Mouse (Mus musculus) c-Kit-negative CD71-positive TER-119-positive erythroid progenitor cells, embryonic 14.5 days (primary cell): ENCODE measurements around the gene Wdr46.
"Not testable (repeated sequence)": the region's sequence is repeated elsewhere in the genome, so short reads cannot be mapped to it uniquely, and the experiment has no call there.

Source experiments
- DNase-seq: peaks from one replicate; pipeline ENCODE4 v3.0.0-alpha.2; 2013; ENCODE audit warnings: low read depth, low spot score

Gene Wdr46

DNA sequence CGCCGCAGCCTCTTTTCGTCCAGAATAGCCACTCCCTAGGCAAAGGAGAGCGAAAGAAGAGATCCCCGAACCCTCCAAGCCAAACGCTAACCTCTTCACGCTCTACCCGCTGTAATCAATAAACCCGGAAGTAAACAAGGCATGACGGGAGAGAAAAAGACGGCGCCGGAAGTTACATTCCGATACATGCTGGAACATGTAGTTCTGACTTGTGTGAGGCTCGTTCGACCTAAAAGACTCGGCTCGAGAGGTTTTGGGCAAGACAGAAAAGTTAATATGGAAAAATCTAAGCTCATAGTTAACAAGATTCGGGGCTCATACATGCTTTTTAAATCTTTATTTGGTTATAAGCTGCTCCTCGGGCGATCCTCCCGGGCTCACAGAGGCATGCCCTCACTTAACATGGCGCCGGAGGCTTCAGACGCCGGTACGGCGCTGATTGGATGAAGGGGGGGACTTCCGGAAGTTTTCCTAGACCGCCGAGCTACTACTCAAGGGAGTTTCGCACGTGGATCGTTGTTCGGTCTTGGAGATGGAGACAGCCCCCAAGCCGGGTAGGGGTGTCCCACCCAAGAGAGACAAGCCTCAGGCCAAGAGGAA, at the start of gene Wdr46, which contains the start of gene Pfdn6:
Gene Wdr46 (plus strand): TSS at position 455 of the 600 bp plus-strand sequence.
Gene Pfdn6 (minus strand): TSS at position 138 of the 600 bp plus-strand sequence.
- DNase-seq = peak; percentile 85

DNA sequence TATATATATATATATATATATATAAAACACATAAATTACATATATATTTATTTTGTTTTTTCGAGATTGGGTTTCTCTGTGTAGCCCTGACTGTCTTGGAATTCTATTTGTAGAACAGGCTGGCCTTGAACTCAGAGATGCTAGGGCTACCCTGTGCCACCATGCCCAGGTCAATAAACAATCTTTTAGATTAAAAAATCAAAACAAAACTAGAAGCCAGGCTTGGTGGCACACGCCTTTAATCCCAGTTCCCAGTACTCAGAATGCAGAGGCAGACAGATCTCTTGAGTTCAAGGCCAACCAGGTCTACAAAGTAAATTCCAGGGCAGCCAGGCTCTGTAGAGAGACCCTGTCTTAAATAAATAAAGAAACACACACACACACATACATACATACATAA, 49.1 kb upstream of the Wdr46 start:
- DNase-seq = no peak

DNA sequence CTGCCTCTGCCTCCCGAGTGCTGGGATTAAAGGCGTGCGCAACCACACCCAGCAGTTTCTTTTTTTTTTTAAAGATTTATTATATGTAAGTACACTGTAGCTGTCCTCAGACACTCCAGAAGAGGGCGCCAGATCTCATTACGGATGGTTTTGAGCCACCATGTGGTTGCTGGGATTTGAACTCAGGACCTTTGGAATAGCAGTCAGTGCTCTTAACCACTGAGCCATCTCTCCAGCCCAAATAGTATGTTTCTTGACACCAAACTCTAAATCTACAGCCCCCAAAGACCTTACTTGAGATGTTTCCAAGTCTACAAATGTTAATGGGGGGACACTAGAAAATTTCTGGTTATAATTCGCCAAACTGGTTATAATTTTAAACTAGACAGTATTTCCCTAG, 48.6 kb upstream of the Wdr46 start:
- not testable (repeated sequence) for DNase-seq

DNA sequence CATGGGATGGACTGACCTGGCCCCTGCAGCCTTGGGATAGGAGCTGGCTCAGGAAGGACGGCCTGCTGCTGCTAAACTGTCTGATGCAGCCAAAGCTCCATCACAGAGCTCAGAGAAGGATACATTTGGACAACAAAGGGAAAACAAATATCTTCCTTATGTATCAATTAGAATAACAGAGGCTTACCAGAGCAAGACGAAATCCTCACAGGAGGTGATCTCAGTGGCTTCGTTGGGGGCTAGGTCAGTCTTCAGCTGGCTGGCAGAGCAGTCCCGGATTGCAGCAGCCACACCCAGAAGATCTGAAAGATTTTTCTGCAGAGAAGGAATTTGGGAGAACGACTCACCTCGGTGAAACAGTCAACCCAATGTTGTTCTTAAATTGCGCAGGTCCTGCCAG, 48.0 kb upstream of the Wdr46 start:
- no peak for DNase-seq

DNA sequence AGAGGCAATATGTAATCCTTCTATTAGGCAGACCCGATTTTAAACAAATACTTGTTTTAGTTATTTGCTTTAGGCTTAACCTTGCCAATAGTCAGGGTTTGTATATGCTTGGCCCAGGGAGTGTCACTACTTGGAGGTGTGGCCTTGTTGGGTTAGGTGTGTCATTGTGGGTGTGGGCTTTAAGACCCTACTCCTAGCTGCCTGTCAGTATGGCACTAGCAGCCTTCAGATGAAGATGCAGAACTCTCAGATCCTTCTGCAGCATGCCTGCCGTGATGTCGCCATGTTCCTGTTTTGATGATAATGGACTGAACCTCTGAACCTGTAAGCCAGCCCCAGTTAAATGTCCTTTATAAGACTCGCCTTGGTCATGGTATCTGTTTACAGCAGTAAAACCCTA, 47.4 kb upstream of the Wdr46 start:
- DNase-seq = not testable (repeated sequence)

DNA sequence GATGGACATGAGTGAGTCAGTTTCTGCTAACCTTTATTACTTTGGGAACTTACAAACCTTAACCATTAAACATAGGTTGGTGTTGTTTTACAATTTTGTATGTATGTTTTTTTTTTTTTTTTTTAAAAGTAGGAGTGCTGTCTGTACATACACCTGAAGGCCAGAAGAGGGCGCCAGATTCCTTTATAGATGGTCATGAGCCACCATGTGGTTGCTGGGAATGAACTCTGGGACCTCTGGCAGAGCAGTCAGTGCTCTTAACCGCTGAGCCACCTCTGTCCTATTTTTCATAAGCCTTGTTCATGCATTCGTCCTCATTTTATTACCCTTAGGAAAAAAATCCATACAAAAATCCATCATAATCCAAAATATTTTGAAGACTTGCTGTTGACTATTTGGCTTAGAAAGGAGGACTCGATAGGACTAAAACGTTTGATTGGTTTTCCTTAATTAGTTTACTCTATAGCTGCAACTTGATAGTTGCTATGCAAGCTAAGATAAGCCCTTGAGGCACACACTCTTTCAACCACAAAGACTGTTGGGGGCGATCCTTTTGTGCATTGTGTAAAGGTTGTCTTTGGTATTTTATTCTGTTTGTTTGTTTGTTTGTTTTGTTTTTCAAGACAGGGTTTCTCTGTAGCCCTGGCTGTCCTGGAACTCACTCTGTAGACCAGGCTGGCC, 43.2 kb upstream of the Wdr46 start:
- peak; percentile 75 for DNase-seq

DNA sequence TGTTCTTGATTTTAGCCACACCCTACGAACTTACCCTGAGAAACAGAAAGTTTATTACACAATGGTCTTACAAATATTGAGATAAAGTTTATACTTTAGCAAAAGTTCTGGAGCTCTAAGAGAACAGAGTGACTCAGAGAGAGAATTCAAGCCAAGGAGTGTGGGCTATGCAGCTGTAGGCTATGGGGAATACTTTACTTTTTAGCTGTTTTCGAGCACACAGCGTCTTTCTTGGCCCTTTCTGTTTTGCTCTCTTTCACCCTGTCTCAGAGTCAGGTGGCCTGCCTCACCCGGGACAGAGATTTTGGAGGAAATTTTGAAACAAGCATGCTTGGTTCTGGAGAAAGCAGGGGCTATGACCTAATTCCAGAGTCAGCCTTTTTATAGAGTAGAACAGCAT, 42.3 kb upstream of the Wdr46 start:
- not testable (repeated sequence) for DNase-seq

DNA sequence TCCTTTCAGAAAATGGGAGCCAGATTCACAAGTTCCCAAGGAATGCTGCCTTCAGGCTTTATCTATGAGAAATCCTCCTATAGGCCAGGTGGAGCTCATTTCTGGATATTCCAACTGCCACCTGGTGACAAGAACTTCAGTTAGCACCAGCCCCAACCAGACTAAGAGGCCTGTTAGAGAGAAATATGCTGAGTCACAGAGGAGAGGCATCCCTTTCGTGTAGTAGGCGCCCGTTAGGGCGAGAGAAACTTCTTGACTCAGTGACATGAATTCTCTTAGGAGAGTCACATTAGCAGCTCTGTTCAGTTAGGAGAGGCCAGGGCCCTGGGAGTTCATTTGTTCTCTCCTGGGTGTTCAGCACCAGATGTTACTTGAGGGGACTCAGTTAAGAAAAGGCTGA, 40.8 kb upstream of the Wdr46 start:
- peak; percentile 49 for DNase-seq

DNA sequence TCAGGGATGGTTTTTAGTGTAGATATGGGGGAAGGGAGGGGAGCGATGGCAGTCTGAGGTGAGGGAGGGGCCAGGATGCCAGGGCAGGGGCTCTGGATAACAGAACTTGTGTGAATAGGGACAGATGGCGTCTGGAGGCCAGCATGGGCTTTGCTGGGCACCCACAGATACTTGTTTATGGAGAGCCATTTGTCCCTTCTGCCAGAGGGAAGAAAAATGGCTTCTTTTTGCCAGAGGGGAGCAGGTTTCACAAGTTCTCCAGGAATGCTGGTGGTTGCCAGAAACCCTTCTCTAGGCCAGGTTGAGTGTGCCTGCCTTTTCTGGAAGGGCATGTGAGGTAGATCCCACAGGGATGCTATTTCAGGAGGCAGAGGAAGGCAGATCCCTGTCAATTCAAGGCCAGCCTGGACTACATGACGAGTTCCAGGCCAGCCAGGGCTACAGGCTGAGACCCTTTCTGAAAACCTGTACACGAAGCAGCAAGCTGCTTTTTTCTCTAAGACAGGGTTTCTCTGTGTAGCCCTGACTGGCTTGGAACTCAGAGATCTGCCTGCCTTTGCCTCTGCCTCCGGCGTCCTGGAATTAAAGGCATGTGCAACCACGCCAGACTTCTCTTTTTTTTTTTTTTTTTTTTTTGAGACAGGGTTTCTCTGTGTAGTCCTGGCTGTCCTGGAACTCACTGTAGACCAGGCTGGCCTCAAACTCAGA, 40.0 kb upstream of the Wdr46 start:
- no peak for DNase-seq

DNA sequence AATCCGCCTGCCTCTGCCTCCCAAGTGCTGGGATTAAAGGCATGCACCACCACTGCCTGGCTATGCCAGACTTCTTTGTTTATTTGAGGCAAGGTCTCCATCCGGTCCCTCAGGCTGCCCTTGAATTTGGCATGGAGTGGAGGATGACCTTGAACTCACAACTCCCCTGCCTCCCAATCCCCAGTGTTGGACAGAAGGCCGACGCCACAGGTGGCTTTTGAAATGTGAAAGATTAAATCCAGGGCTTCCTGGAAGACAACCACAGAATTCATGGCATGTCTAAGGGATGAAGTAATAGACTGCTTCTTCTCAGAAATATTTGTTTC, 39.5 kb upstream of the Wdr46 start:
- DNase-seq = no peak

DNA sequence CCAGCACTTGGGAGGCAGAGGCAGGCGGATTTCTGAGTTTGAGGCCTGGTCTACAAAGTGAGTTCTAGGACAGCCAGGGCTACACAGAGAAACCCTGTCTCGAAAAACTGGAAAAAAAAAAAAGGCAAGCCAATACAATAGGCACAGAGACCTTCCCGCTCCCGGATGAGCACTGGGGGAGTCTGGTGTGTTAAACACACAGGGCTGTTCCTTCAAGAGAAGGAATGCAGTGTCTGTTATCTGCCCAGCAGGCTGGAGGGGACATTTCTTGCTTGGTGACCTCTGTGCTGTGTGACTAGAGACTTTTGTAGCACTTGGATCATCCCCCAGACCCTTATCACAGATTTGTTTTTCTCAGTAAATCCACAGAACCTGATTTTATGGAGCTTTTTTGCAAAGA, 38.8 kb upstream of the Wdr46 start:
- no peak for DNase-seq

DNA sequence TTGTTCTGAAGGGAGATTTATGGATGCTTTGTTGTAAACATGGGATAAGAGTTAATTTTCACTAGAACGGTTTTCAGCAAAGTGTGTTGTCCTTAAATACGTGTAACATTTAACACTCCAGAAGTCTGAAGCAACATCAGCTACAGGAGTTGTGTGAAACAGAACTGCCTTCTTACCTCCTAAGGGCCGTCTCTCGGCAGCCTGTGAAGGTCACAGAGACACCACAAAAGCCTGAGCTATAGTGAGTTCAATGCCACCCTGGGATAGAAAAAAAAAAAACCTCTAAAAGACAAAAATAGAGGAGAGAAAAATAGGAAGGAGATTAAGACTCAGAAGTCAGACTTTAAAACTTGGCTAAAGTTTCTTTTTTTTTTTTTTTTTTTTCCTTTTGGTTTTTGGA, 38.4 kb upstream of the Wdr46 start:
- DNase-seq = no peak

DNA sequence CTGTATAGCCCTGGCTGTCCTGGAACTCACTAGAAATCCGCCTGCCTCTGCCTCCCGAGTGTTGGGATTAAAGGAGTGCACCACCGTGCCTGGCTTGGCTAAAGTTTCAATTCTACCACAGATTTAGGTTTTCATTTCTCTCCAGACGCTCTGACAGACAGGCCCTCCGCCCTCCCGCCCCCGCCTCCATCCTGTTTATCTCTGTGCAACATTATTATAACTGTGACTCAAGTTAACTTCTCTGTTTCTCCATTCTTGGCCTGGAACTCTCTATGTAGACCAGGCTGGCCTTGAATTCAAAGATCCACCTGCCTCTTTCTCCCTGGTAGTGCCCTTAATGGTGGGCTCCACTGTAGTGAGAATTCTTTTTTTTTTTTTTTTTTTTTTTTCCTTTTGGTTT, 38.0 kb upstream of the Wdr46 start:
- DNase-seq = no peak

DNA sequence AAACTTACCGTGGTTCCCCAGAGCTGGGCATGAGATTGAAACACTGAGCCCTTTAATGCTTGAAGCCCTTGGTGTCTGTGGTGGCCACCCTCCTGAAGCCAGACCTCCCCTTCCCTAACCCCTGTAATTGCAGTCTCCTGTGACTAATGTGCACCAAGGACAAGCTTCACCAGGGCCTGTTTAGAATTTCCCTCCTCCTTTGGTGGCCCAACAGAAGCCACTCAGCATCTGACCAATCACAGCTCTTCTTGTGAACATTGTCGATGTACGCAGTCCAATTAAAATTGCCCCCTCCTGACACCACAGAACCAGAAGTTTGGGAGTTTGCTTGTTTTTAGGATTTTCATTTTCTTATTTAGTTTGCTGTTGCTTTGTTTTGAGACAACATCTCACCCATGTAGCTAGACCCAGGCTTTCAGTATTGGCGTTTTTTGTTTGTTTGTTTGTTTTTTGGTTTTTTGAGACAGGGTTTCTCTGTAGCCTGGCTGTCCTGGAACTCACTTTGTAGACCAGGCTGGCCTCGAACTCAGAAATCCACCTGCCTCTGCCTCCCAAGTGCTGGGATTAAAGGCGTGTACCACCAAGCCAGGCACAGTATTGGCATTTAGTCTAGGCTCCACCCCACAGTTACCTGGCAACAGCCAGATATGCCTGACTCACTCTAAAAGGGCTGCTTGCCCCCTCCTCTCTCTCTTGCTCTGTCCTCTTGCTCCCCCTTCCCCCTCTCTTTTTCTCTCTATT, 36.4 kb upstream of the Wdr46 start:
- DNase-seq = not testable (repeated sequence)

DNA sequence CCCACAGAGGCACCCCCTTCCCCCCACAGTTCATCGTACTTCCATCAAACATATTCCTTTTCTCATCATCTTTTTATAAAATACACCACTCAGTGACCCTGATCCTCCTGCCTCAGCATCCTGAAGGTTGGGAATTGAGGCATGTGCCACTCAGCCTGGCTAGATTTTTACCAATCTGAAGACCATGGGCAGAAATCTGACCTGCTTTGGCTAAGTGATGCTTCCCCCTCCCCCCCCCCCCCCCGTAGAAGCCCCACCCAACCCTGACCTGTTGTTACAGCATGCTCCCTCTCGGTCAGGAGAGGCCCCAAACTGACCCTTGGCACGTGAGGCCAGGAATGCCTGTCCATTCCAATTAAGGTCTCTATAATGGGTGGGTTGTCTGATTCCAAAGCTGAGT, 35.6 kb upstream of the Wdr46 start, which contains the start of gene Platr17:
Gene Platr17 (plus strand): TSS at position 301 of the 400 bp plus-strand sequence.
- DNase-seq = not testable (repeated sequence)

DNA sequence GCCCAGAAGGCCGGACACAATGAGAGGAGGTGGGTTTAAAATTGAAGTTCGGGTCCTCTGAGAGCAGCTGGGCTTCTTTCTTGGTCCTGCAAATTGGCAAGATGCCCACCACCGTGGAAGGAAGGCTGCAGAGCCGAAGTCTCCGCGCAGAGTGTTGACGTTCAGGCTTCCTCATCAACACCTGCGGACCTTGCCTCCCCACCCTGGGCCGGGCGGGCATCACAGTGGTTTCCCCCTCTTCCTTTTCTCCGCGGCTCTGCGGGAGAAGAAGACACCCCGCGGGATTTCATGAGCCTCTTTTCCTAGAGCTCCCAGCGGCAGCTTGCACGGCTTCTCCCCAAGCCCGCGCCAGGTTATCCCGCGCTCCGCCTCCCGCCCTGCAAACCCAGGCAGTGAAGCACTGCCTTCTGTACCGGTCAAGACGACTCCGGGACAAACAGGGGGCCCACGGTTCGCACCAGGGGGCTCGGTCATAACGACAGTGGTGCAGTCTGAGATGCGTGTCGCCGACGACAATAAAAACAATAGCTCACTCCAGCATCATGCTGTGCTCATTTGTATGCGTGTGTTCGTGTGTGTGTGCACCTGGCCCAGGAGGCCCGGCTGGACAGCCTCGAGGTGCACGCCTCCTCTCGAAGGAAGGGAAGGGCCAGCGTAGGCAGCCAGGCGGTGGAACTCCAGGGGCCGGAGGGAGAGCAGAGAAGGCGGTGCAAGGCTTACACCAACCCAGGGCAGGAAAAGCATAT, 32.0 kb upstream of the Wdr46 start:
- no peak for DNase-seq

DNA sequence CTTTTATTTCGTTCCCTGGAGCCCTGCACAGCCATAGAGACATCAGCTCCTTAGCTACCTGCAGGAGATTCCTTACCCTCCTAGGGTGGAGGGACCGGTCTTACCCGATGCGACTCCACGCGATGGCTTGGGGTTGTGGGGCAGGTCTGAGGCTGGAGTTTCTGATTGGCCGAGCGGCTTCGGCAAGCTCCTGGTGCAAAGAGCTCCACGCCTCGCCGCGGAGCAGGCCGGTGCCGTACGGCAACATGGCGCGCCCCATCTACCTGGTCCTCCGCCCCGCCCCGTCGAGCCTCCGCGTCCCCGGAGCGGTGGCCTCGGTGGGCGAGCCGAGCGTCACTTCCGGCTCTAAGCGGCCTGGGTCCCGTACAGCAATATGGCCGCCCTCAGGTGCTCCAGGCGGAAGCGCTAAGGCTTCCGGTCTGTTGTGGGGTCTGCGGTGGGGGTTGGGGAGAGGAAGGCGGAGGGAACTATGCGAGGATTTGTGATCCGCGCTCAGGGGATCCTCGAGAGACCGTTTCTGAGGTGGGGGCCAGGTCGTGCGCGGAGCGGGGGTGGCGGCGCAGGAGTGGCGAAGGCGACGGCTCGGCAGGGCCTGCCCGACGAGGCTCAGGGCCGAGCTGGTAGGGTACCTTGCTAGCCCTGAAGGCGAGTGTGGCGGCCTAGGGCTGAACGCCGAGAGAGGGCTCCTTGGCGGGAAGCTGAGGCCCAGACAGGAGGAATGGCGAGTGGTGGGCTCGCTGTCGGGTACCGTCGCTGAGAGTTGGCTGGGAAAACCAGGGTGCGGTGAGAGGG, 31.2 kb upstream of the Wdr46 start, which contains the start of gene Daxx:
Gene Daxx (plus strand): TSS at position 338 of the 792 bp plus-strand sequence.
- DNase-seq = peak; percentile 84

DNA sequence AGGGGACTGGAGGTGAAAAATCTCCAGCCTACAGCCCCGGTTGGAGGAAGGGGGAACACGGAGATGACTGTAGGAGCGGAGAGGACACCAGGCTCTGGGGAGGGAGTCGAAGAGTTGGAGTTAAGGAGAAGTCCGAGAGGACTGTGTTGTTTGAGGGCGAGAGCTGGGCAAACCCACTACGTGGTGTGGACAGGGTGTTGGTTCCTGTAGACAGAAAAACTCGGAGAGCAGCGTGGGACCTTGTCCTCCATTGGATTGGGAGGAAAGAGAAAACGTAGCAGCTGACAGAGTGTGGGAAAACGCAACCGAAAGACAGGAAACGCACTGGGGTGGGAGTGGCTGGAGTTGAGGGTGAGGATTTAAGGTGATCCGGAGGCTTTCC, 30.6 kb upstream of the Wdr46 start:
- DNase-seq = no peak

DNA sequence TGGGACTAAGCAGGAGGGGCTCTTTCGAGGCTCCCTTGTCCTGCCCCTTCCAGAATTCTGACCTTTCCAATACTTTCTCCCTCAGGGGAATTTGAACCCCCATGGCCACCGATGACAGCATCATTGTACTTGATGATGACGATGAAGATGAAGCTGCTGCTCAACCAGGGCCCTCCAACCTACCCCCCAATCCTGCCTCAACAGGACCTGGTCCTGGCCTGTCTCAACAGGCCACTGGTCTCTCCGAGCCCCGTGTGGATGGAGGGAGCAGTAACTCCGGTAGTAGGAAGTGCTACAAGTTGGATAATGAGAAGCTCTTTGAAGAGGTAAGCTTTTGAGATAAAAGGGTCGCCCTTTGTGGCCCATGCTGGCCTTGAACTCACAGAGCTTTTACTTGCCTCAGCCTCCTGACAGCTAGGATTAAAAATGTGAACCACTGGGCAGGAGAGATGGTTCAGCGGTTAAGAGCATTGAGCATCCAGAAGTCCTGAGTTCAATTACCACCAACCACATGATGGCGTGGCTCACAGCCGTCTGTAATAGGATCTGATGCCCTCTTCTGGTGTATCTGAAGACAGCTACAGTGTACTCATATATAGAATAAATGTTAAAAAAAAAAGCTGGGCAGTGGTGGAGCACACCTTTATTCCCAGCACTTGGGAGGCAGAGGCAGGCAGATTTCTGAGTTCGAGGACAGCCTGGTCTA, 30.0 kb upstream of the Wdr46 start:
- DNase-seq = no peak
